Mouse (Mus musculus) forebrain, embryonic 10.5 days (tissue): ENCODE measurements around the gene AV320801. TPM values are rescaled to one million over a fixed set of nuclear protein-coding genes. Genes with fewer than 3 reads are reported as not detected.
"Not testable (repeated sequence)": the region's sequence is repeated elsewhere in the genome, so short reads cannot be mapped to it uniquely, and the experiment has no call there.

Source experiments
- DNase-seq: peaks from one replicate; pipeline ENCODE4 v3.0.0-alpha.2; 2017; ENCODE audit warnings: low spot score; ENCODE audit errors: extremely low spot score
- H3K27ac ChIP-seq: fragments of 300-500 bp; sonication (generic); 2 replicates; pipeline ENCODE4 v1.5.1; 2016; ENCODE audit warnings: mild to moderate bottlenecking
- H3K27me3 ChIP-seq: fragments of 300-500 bp; sonication (generic); 2 replicates; pipeline ENCODE4 v1.6.1; 2016; ENCODE audit warnings: mild to moderate bottlenecking; ENCODE audit not compliant: poor library complexity, severe bottlenecking
- H3K36me3 ChIP-seq: fragments of 300-500 bp; sonication (generic); replicated peaks from 2 replicates; pipeline ENCODE4 v1.6.1; 2016; ENCODE audit warnings: mild to moderate bottlenecking, moderate library complexity
- H3K4me1 ChIP-seq: fragments of 300-500 bp; sonication (generic); 2 replicates; pipeline ENCODE4 v1.6.1; 2016
- H3K4me3 ChIP-seq: fragments of 300-500 bp; sonication (generic); 2 replicates; pipeline ENCODE4 v1.5.1; 2016; ENCODE audit warnings: mild to moderate bottlenecking, moderate library complexity
- H3K9me3 ChIP-seq: fragments of 300-500 bp; sonication (generic); 2 replicates; pipeline ENCODE4 v1.6.1; 2016; ENCODE audit warnings: mild to moderate bottlenecking, moderate library complexity
- WGBS: fragments of 180-500 bp; shearing (Covaris S2); methylation state at CpG from one replicate; pipeline ENCODE4 v1.1.7; 2016; 5-methylcytosine and 5-hydroxymethylcytosine counted together
- polyA plus RNA-seq: library from polyadenylated mRNA; unstranded; fragments of >200 nt; fragmentation: Nextera tagmentation; extraction: Ambion mirVana; gene quantifications from 2 replicates; pipeline ENCODE4 v1.2.1, GENCODE M21; 2016

Gene AV320801
- not detected in 2 replicates for polyA plus RNA-seq

GRCm38 (mm10) chrX:135494288-135494687 lies at the start of gene AV320801:
AV320801 (plus strand) TSS chrX:135494588.
- not testable (repeated sequence) for H3K4me1 ChIP-seq, DNase-seq, H3K4me3 ChIP-seq, H3K9me3 ChIP-seq, H3K27me3 ChIP-seq, H3K27ac ChIP-seq, H3K36me3 ChIP-seq
- WGBS, result 97% methylated on average over 6 of the region's 14 CpGs

GRCm38 (mm10) chrX:135464160-135464559 lies 30.2 kb upstream of the AV320801 start:
- DNase-seq, H3K4me3 ChIP-seq, H3K9me3 ChIP-seq, H3K36me3 ChIP-seq, H3K27ac ChIP-seq, H3K27me3 ChIP-seq, H3K4me1 ChIP-seq: not testable (repeated sequence)
- WGBS, result no CpG with 5 or more reads among the region's 3 CpGs

GRCm38 (mm10) chrX:135481902-135482301 lies 12.5 kb upstream of the AV320801 start:
- H3K9me3 ChIP-seq, H3K4me3 ChIP-seq, DNase-seq, H3K27ac ChIP-seq, H3K27me3 ChIP-seq, H3K36me3 ChIP-seq, H3K4me1 ChIP-seq: not testable (repeated sequence)
- WGBS, result no CpG with 5 or more reads among the region's 6 CpGs

- not testable (repeated sequence) for H3K9me3 ChIP-seq, H3K27ac ChIP-seq, H3K36me3 ChIP-seq, H3K27me3 ChIP-seq, H3K4me1 ChIP-seq, H3K4me3 ChIP-seq, DNase-seq
- WGBS, result no CpG with 5 or more reads among the region's 3 CpGs
These were observed 11.2 kb upstream of the AV320801 start for GRCm38 (mm10) chrX:135483183-135483582.

Other genes with a start within 250 kb of the AV320801 start
- not detected in 2 replicates for gene Pramel3, start 192.3 kb upstream of the AV320801 start, polyA plus RNA-seq
- gene Gm5128, start 121.3 kb upstream of the AV320801 start, polyA plus RNA-seq, result not detected in 2 replicates
- not detected in 2 replicates for gene Gm7903, start 60.8 kb upstream of the AV320801 start, polyA plus RNA-seq
- not detected in 2 replicates for gene Nxf7, start 104.2 kb downstream of the AV320801 start, polyA plus RNA-seq
- 0.10 TPM in 1 of 2 replicates, not detected in the other for gene Prame, start 133.1 kb downstream of the AV320801 start, polyA plus RNA-seq
- gene Tcp11x2, start 199.2 kb downstream of the AV320801 start, polyA plus RNA-seq, result not detected in 2 replicates
- not detected in 2 replicates for gene Tmsb15a, start 230.7 kb downstream of the AV320801 start, polyA plus RNA-seq
- gene Armcx5, start 248.1 kb downstream of the AV320801 start, polyA plus RNA-seq, result 10.3 and 10.6 TPM in 2 replicates
- 52.8 and 53.6 TPM in 2 replicates for gene Gprasp1, start 248.1 kb downstream of the AV320801 start, polyA plus RNA-seq